Comparison of ENCODE assay signal across 9 mouse cellular contexts in genomic region chr5:12383133-12383959, GRCm38 (mm10). TPM values are rescaled to one million over a fixed set of nuclear protein-coding genes. Genes with fewer than 3 reads are reported as not detected.
DNase-seq lines count a peak whose midpoint lies in the region; ATAC-seq and TF ChIP-seq lines count a peak whose summit lies in the region.
"Had no signal": no experiment of that assay in that cellular context is flagged by ENCODE, and none has a peak within 500 bp of the region (broad histone marks: within the 10 kb centered on the region; RNA-seq: fewer than 3 reads in every experiment).

Sema3d (plus strand) TSS chr5:12383385.

- WGBS in forebrain, postnatal 0 days: under 1% methylated on average over 49 of the region's 49 CpGs
- WGBS in large intestine, adult 2 months: 1% methylated on average over 49 of the region's 49 CpGs
- 2% methylated on average over 46 of the region's 49 CpGs for WGBS in liver, embryonic 14.5 days (ENCODE audit: insufficient replicate concordance)
- WGBS in neural tube, embryonic 12.5 days: under 1% methylated on average over 49 of the region's 49 CpGs

- DNase-seq in cerebellum, adult 18-20 months: peak; percentile 44 to 69
- DNase-seq in forebrain, postnatal 0 days: peak; percentile 70
- peak; percentile 51 for DNase-seq in heart, postnatal 25 days (ENCODE audit: low spot score)
- DNase-seq in large intestine, adult 2 months (ENCODE audit: low read depth, low spot score): peak; percentile 6
- no peak for DNase-seq in liver, embryonic 14.5 days (ENCODE audit: low read depth in 3 of 3, low spot score in 3 of 3)
- peak; percentile 5 for DNase-seq in thymus, postnatal 0 days (ENCODE audit: low spot score)

- peak; percentile 56 for ATAC-seq in CD4-positive, CD25-positive, alpha-beta regulatory T cell, adult 4 months
- ATAC-seq in forebrain, postnatal 0 days: peak; percentile 95
- peak; percentile 58; the same call in 1 of the 2 replicates for ATAC-seq in liver, embryonic 14.5 days (ENCODE audit: insufficient read depth)
- peak; percentile 98 for ATAC-seq in neural tube, embryonic 12.5 days (ENCODE audit: low FRiP score, low read depth)

- peak; percentile 80 for TF ChIP-seq CTCF in forebrain, postnatal 0 days (IDR thresholded peaks at IDR 0.05; ENCODE audit: low read depth)
- peak; percentile 59 for TF ChIP-seq CTCF in liver, embryonic 14.5 days (IDR thresholded peaks at IDR 0.05; ENCODE audit: low read depth)

- H3K27me3 ChIP-seq in forebrain, postnatal 0 days (ENCODE audit: insufficient read depth, low read length): peaks cover 6% of the 10 kb centered on the region
- peaks cover 8% of the 10 kb centered on the region; the same call in 1 of the 2 replicates for H3K27me3 ChIP-seq in liver, embryonic 14.5 days (ENCODE audit: control insufficient read depth, insufficient read depth, low read length)
- peaks cover 22% of the 10 kb centered on the region for H3K27me3 ChIP-seq in neural tube, embryonic 12.5 days (replicated peaks)

- H3K4me3 ChIP-seq in forebrain, postnatal 0 days (ENCODE audit: low read depth, low read length): peak within 1 kb of the TSS; percentile 55
- peak within 1 kb of the TSS; percentile 28 to 48 for H3K4me3 ChIP-seq in liver, embryonic 14.5 days (ENCODE audit: insufficient read depth in 1 of 2, low read depth in 2 of 2, low read length in 2 of 2)
- peak within 1 kb of the TSS; percentile 46 for H3K4me3 ChIP-seq in neural tube, embryonic 12.5 days

- H3K36me3 ChIP-seq in forebrain, postnatal 0 days (ENCODE audit: insufficient read depth): no peaks in the 10 kb centered on the region
- no peaks in the 10 kb centered on the region for H3K36me3 ChIP-seq in liver, embryonic 14.5 days (replicated peaks; ENCODE audit: control insufficient read depth, insufficient read depth, low read depth)
- H3K36me3 ChIP-seq in neural tube, embryonic 12.5 days: no peaks in the 10 kb centered on the region

- no peaks in the 10 kb centered on the region for H3K9me3 ChIP-seq in forebrain, postnatal 0 days (ENCODE audit: low read length)
- no peaks in the 10 kb centered on the region for H3K9me3 ChIP-seq in liver, embryonic 14.5 days (ENCODE audit: control insufficient read depth, low read length)
- H3K9me3 ChIP-seq in neural tube, embryonic 12.5 days: no peaks in the 10 kb centered on the region

- peak within 1 kb of the TSS; percentile 80 for H3K4me2 ChIP-seq in forebrain, postnatal 0 days (ENCODE audit: low read depth)
- H3K4me2 ChIP-seq in liver, embryonic 14.5 days (ENCODE audit: low read depth): peak within 1 kb of the TSS; percentile 52
- H3K4me2 ChIP-seq in neural tube, embryonic 12.5 days (replicated peaks): peak within 1 kb of the TSS; percentile 85

- intact Hi-C loops in heart, postnatal 25 days (cut with DNase I): loop anchor here (5.0 to 10.0 kb wide), 2 partner anchors 121 to 351 kb away; no protein-coding TSS in a partner anchor

- peak within 1 kb of the TSS; percentile 29 for H3K9ac ChIP-seq in forebrain, postnatal 0 days
- H3K9ac ChIP-seq in liver, embryonic 14.5 days (replicated peaks): no peak within 1 kb of the TSS
- peak within 1 kb of the TSS; percentile 56 for H3K9ac ChIP-seq in neural tube, embryonic 12.5 days

- no peak for TF ChIP-seq EP300 in liver, embryonic 14.5 days (IDR thresholded peaks at IDR 0.05; ENCODE audit: low read depth)

- H3K27ac ChIP-seq in forebrain, postnatal 0 days (ENCODE audit: low read depth, low read length): no peak within 1 kb of the TSS
- no peak within 1 kb of the TSS for H3K27ac ChIP-seq in liver, embryonic 14.5 days
- no peak within 1 kb of the TSS for H3K27ac ChIP-seq in neural tube, embryonic 12.5 days

- 0 out of 2 replicates have a peak, but pooled peaks cover 3% of the 10 kb centered on the region for H3K4me1 ChIP-seq in forebrain, postnatal 0 days (ENCODE audit: insufficient read depth)
- H3K4me1 ChIP-seq in liver, embryonic 14.5 days (replicated peaks; ENCODE audit: control insufficient read depth in 2 of 2, insufficient read depth in 2 of 2, low read length in 1 of 2): no peaks in the 10 kb centered on the region
- peaks cover 5% of the 10 kb centered on the region; the same call in 1 of the 2 replicates for H3K4me1 ChIP-seq in neural tube, embryonic 12.5 days

RNA-seq across cellular contexts. Expression of gene Sema3d, which starts in this region (rescaled TPM):
- 1 to 10 TPM in 1 of 2 experiments, under 1 TPM in 1; 0.39 to 1.2 TPM for polyA plus RNA-seq in CD4-positive, CD25-positive, alpha-beta regulatory T cell, adult 4 months (2017; shearing (Covaris generic))
- 2.5 and 3.7 TPM in 2 replicates for total RNA-seq in forebrain, postnatal 0 days (2014; rRNA removed)
- polyA plus RNA-seq in forebrain, postnatal 0 days (2015; fragmentation: Nextera tagmentation; extraction: Ambion mirVana): 1.5 and 1.8 TPM in 2 replicates
- total RNA-seq in heart, postnatal 25 days (2021): 1 to 10 TPM; 5.7 to 5.8 TPM
- 0.15 and 0.37 TPM in 2 replicates for polyA plus RNA-seq in large intestine, adult 2 months (2012; rRNA removed)
- 0.32 and 0.38 TPM in 2 replicates for polyA plus RNA-seq in liver, embryonic 14.5 days (2012; rRNA removed)
- polyA plus RNA-seq in liver, embryonic 14.5 days (2014; fragmentation: Nextera tagmentation; extraction: Ambion mirVana): 0.65 and 0.99 TPM in 2 replicates
- polyA plus RNA-seq in neural tube, embryonic 12.5 days (2016; fragmentation: Nextera tagmentation; extraction: Ambion mirVana): 6.6 and 6.8 TPM in 2 replicates
- 0.84 and 1.0 TPM in 2 replicates for polyA plus RNA-seq in thymus, postnatal 0 days (2015; fragmentation: Nextera tagmentation; extraction: Ambion mirVana)
- total RNA-seq: neutrophil, adult 5-6 weeks had no signal

Comparison
In these comparisons a context has a peak if more than half of its experiments do, and no peak if none do; other contexts are left out.
1. Peak in DNase-seq in large intestine, adult 2 months; RNA of the gene not detected or under 1 TPM.
2. Peak in ATAC-seq, H3K4me3 ChIP-seq and H3K4me2 ChIP-seq in liver, embryonic 14.5 days; RNA of the gene not detected or under 1 TPM.
3. DNase-seq: peak in cerebellum, adult 18-20 months (2 of 2), forebrain, postnatal 0 days (single experiment), heart, postnatal 25 days (single experiment) and thymus, postnatal 0 days (single experiment); none in liver, embryonic 14.5 days (0 of 3).
4. Peak in every context shown above with its lines, with median percentiles within 50 percentile points of each other: ATAC-seq, H3K4me2 ChIP-seq and H3K4me3 ChIP-seq.